Mouse (Mus musculus): ENCODE results near the gene Nup107. TPM values are rescaled to one million over a fixed set of nuclear protein-coding genes. Genes with fewer than 3 reads are reported as not detected.
"Not testable (repeated sequence)": the region's sequence is repeated elsewhere in the genome, so short reads cannot be mapped to it uniquely, and the experiment has no call there.

Nup107 gene
- total RNA-seq, 2 experiments from 2014 or later, result 15.5 to 19.4 TPM

DNA sequence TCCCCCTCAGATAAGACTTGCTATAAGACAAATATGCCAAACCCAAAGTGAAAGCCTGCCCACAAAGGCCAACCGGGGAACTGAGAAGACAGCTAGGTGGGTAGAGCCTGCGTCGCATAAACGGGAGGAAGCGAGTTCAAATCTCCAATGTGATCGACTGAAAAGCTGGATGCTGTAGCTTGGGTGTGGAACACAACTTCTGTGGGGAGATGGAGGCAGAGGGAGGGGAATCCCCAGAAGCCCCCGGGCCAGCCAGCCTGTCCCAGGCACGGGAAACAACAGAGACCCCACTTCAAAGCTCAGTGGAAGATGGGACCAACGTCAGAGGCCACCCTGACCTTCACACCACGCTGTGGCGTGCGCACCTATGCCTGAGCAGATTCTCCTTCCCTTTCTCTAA is 29.5 kb downstream of the Nup107 start:
- H3K4me3 ChIP-seq, result no peak overlapping the region
- no peak for TF ChIP-seq CTCF (conservative IDR thresholded peaks at IDR 0.05)
- no peak for DNase-seq (ENCODE audit: low spot score in 2 of 2)

DNA sequence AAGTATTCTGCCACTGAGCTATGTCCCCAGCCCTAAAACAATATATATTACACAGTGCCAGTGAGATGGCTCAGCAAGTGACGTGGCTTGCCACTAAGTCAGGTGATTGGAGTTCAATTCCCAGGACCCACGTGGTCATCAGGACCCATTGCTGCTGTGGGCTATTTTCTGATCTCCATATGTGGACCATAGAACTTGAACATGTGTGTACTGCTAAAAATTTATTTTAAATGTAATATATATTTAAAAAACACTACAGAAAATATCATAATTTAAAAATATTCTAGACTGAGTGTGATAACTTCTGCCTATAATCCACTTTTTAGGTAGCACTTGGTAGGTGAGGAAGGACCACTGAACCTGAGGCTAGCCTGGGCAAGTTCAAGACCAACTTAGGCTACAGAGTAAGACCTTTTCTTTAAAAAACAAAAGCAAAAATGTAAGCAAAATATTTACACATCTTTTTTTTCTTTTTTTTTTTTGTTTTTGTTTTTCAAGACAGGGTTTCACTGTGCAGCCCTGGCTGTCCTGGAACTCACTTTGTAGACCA is 30.1 kb downstream of the Nup107 start:
- TF ChIP-seq CTCF (conservative IDR thresholded peaks at IDR 0.05), result no peak
- no peak for DNase-seq (ENCODE audit: low spot score in 2 of 2)
- Histone ChIP-seq H3K4me3 (no peak overlapping the region), H3K27ac (no peak overlapping the region)

More for the DNA sequence above, 29.5 kb downstream of the Nup107 start:
- no peak overlapping the region for H3K27ac ChIP-seq

DNA sequence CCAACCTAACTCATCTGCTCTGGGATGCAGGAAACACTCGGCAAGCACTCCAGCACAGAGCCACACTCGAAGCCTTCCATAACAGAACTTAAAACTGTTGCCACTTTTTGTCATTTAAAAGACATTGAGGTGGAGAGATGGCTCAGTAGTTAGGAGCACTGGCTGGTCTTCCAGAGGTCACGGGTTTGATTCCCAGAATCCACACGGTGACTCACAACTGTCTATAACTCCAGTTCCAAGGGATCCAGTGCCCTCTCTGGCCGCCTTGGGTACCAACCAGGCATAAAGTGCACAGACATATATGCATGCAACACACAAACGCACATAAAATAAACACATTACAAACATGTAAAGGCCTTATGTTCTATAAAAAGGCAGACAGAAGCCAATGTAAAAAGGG is 31.0 kb downstream of the Nup107 start:
- DNase-seq (ENCODE audit: low spot score in 2 of 2), result no peak
- Histone ChIP-seq H3K4me3 (no peak overlapping the region), H3K27ac (no peak overlapping the region)
- no peak for TF ChIP-seq CTCF (conservative IDR thresholded peaks at IDR 0.05)

DNA sequence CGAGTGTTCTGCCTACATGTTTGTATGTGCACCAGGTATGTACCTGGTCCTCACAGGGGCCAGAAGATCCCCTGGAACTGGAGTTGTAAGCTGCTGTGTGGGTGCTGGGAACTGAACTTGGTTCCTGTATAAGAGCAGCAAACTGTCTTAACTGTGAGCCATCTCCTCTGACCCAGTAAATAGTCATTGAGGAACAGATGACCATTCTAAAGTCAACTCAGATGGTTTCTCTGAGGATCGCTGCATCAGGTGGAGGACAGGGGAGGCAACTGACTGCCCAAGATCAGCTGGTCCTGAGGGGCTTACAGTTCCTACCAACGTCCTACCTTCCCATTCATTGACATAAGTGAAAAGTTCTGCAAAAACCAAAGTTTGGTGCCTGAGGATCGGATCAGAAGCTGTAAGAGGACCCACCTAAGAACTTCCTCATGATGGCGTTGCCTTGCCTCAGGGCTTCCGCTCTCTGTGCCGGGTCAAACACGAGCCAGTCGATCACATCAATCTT is 31.6 kb downstream of the Nup107 start:
- TF ChIP-seq CTCF (conservative IDR thresholded peaks at IDR 0.05), result no peak
- Histone ChIP-seq H3K27ac (no peak overlapping the region), H3K4me3 (no peak overlapping the region)
- DNase-seq (ENCODE audit: low spot score in 2 of 2), result no peak

DNA sequence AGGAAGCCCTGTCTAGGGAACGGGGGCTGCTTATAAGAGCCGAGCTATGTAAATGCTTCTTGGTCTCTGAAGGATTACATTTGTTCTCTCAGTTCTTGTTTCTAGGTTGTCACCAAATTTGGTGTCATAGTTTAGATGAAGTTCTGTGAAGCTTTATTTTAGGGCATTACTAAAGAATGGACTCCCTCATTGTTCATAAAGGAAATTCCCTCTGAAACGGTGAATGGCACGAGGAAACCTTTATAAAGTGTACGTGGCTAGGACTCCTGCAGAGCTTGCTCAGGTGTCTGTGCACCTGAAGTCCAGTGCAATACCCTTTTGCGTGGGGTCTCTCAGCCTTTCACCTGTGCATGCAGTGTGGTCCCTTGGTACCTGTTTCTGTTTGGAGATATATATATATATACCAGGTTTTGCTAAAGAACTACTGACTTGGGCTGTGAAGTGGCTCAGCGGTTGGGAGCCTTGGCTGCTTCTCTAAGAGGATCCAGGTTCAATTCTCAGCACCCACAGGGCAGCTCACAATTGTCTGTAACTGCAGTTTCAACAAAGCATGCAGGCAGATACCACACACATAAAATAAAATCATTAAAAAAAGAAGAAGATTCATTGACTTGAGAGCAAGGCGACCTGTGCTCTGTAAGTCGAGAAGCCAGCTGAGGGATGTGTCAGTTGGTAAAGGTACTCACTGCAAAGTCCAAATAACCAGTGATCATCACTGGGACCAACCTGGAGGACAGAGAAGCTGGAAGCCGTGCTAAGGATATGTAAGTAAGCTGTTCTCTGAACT is 32.5 kb downstream of the Nup107 start:
- no peak for TF ChIP-seq CTCF (conservative IDR thresholded peaks at IDR 0.05)
- no peak for DNase-seq (ENCODE audit: low spot score in 2 of 2)
- no peak overlapping the region for H3K27ac ChIP-seq
- no peak overlapping the region for H3K4me3 ChIP-seq

DNA sequence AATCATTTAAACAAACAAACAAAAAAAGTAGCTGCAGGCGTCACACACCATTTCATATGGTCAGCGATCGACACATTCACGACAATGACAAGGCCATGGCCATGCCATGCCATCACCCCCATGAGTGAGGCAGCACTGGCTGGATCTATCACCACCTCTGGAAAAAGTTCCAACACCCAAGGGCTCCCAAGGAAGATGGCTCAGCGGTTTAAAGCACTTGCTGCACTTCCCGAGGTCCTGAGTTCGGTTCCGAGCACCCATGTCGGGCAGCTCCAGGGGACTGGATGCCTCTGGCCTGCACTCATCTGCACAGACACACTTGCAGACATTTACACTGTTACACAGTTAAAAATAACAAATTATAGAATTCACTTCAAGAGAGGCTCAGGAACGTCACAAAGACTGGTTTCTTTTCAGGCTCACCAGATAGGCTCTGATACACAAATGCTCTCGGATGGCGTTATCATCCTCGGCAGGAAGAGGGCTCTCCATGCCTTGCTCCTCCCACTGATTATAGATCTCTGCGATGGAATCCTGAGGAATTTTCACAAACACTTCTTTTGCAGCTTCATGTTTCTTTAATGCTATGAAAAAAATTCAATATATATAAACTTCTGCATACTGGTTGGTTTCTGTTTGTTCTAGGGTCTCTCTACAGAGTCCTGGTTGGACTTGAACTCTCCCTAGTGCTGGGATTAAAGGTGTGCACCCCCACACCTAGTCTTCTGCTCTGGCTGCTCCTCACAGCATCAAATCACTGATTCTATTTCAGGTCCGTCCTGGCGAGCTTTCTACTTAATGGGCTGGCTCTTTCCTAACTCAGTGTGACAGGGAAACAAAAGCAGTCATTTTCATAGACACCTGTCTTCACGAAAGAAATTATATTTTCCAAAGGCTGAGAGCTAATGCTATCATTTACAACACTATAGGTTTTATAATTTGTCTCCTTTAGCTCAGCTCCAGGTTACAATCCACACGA is 33.5 kb downstream of the Nup107 start:
- Histone ChIP-seq H3K4me3 (no peak overlapping the region), H3K27ac (no peak overlapping the region)
- DNase-seq (ENCODE audit: low spot score in 2 of 2), result no peak
- TF ChIP-seq CTCF (conservative IDR thresholded peaks at IDR 0.05), result no peak

DNA sequence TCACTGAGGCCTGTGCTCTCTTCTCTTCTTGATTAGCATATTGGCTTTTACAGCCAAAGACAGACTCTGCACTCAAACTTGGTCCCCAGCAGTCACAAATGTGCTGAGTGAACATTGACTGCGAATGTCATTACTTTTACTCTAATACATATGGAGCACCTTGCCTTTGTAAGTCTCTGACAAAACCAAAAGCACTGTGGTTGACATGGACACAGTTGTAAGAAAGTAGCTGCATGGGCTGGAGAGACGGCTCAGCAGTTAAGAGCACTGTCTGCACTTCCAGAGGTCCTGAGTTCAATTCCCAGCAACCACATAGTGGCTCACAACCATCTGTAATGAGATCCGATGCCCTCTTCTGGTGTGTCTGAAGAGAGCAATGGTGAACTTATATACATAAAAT is 34.2 kb downstream of the Nup107 start:
- DNase-seq (ENCODE audit: low spot score in 2 of 2); H3K27ac ChIP-seq; H3K4me3 ChIP-seq: not testable (repeated sequence)

DNA sequence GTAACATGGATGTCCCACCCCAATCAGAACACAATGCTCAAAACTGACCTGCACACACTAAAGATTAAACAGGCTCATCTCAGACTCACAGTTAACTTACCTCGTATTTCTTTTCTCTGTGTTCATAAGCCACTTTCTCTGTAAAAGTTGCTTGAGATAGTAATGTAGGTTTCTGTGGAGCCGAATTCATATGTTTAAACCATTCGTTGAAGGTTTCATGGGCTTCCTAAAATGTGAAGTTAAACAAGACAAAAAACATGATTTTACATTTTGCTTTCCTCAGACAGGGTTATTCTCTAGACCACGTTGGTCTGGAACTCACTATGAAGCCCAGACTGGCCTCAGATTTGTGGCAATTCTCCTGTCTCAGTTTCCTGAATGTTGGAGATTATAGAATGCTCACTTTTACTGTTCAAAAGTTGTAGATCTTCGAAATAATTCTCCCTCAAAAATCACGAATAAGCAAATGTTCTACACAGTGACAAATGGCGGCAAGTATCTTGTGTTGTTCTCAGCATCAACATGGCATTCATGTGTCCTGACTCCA is 34.6 kb downstream of the Nup107 start:
- TF ChIP-seq CTCF (conservative IDR thresholded peaks at IDR 0.05), result no peak
- H3K4me3 ChIP-seq, result no peak overlapping the region

DNA sequence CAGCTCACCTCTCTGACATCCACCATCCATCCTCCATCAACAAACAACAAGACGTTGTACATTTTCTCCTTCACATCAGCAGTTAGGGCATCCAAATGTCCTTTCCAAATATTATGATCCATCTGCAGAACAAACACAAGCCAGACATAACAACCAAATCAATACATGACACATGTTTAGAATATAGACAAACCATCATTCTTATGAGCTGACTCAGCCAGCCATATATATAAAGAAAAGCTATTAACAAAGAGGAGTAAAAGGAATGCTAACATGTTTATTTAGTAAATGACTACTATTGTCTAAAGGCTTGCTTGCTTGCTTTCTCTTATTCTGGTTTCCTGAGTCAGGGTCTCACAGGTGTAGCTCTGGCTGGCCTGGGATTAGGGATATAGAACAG is 35.2 kb downstream of the Nup107 start:
- TF ChIP-seq CTCF (conservative IDR thresholded peaks at IDR 0.05), result no peak
- Histone ChIP-seq H3K4me3 (no peak overlapping the region), H3K27ac (no peak overlapping the region)
- no peak for DNase-seq (ENCODE audit: low spot score in 2 of 2)

More for the DNA sequence above, 34.6 kb downstream of the Nup107 start:
- no peak overlapping the region for H3K27ac ChIP-seq
- DNase-seq (ENCODE audit: low spot score in 2 of 2), result no peak

DNA sequence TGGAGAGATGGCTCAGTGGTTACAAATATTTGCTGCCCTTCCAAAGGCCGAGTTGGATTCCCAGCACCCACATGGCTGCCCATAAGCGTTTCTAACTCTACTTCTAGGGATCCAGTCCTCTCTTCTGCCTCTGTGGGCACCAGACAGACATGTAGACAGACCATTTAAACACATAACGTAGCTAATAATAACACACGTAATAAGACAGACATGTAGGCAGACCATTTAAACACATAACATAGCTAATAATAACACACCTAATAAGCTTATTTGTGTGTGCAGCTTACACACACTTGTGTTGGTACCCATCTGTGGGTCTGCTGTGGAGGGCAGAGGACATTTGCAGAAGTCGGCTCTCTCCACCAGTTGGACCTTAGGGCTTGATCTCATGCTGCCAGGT is 35.7 kb downstream of the Nup107 start:
- Histone ChIP-seq H3K4me3 (no peak overlapping the region), H3K27ac (no peak overlapping the region)
- TF ChIP-seq CTCF (conservative IDR thresholded peaks at IDR 0.05), result no peak
- DNase-seq (ENCODE audit: low spot score in 2 of 2), result no peak

DNA sequence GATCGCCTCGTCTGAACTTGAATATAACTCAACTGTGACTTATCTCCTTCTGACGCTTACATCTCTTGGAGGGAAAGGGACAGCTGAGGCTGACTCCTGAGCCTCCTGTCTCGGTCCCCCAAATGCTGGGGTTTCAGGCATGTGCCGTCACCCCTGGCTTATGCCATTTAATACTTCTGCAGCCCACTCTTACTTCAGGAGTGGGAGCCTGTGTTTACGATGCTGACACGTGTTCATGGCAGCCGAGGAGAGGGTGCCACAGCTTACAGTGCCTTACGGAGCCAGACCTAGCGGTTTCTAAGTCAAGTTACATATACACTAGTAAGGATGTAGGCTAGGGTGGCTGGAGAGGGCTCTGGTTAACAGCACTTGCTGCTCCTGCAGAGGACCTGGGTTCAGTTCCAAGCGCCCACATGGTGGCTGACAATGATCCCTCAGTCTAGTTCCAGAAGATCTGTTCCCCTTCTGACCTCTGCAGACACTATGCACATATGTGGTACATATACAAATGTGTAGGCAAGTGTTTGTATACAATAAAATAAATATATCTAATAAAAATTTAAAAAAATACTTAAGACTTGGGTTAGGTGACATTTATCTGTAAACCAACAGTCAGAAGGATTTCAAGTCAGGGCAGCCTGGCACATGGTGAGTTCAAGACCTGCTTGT is 36.6 kb downstream of the Nup107 start:
- Histone ChIP-seq H3K4me3 (no peak overlapping the region), H3K27ac (peak overlapping the region; percentile 14; the same call in 1 of the 2 replicates)
- TF ChIP-seq CTCF (conservative IDR thresholded peaks at IDR 0.05), result no peak
- no peak for DNase-seq (ENCODE audit: low spot score in 2 of 2)

All from layer of hippocampus, adult 2 months (tissue).